Mouse (Mus musculus) heart, embryonic 16.5 days (tissue): Measurements from ENCODE around the gene Klf16. TPM values are rescaled to one million over a fixed set of nuclear protein-coding genes. Genes with fewer than 3 reads are reported as not detected.
A peak's percentile ranks its signal among the peaks of the same experiment; 100 is the strongest.

Source experiments
- ATAC-seq: fragments of 200-750 bp; cut with Nextera tagmentation; replicated peaks from 2 replicates; pipeline ENCODE4 v1.8.0; 2017; ENCODE audit warnings: moderate number of reproducible peaks; ENCODE audit not compliant: insufficient read depth, low FRiP score; ENCODE audit errors: extremely low read depth
- H3K27ac ChIP-seq: fragments of 300-500 bp; sonication (generic); 2 replicates; pipeline ENCODE4 v1.5.1; 2014; ENCODE audit warnings: mild to moderate bottlenecking, low read length, control low read depth, moderate library complexity
- H3K27me3 ChIP-seq: fragments of 300-500 bp; sonication (generic); 2 replicates; pipeline ENCODE4 v1.6.1; 2014; ENCODE audit warnings: low read length, mixed read lengths; ENCODE audit not compliant: control insufficient read depth, insufficient read depth
- H3K36me3 ChIP-seq: fragments of 300-500 bp; sonication (generic); 2 replicates; pipeline ENCODE4 v1.6.1; 2014; ENCODE audit not compliant: control insufficient read depth, insufficient read depth
- H3K4me1 ChIP-seq: fragments of 300-500 bp; sonication (generic); 2 replicates; pipeline ENCODE4 v1.6.1; 2014; ENCODE audit warnings: low read length, mixed read lengths; ENCODE audit not compliant: control insufficient read depth, insufficient read depth
- H3K4me2 ChIP-seq: fragments of 300-500 bp; sonication (generic); 2 replicates; pipeline ENCODE4 v1.6.1; 2014; ENCODE audit warnings: low read depth, mild to moderate bottlenecking, control low read depth, low read length
- H3K4me3 ChIP-seq: fragments of 300-500 bp; sonication (generic); 2 replicates; pipeline ENCODE4 v1.5.1; 2014; ENCODE audit warnings: mild to moderate bottlenecking, control low read depth, low read length
- H3K9ac ChIP-seq: fragments of 300-500 bp; sonication (generic); 2 replicates; pipeline ENCODE4 v1.6.1; 2014; ENCODE audit warnings: low read length, control low read depth
- H3K9me3 ChIP-seq: fragments of 300-500 bp; sonication (generic); replicated peaks from 2 replicates; pipeline ENCODE4 v1.6.1; 2016; ENCODE audit warnings: low read length; ENCODE audit not compliant: control insufficient read depth
- WGBS: fragments of 180-500 bp; shearing (Covaris S2); extraction: QIAGEN DNeasy Blood & Tissue Kit; methylation state at CpG from one replicate; pipeline ENCODE4 v1.1.7; 2014; 5-methylcytosine and 5-hydroxymethylcytosine counted together
- polyA plus RNA-seq: library from polyadenylated mRNA; unstranded; fragments of >200 nt; fragmentation: Nextera tagmentation; extraction: Ambion mirVana; gene quantifications from 2 replicates; pipeline ENCODE4 v1.2.1, GENCODE M21; 2015

Gene Klf16
- 5.8 and 6.0 TPM in 2 replicates for polyA plus RNA-seq

GRCm38 (mm10) chr10:80577195-80578130, at the start of gene Klf16:
TSS of gene Klf16 (minus strand) at chr10:80577321.
- no peaks in the 10 kb centered on the region for H3K9me3 ChIP-seq
- ATAC-seq: peak; percentile 88
- no peaks in the 10 kb centered on the region for H3K36me3 ChIP-seq
- H3K4me1 ChIP-seq: peaks cover 25% of the 10 kb centered on the region
- peak within 1 kb of the TSS; percentile 86 for H3K9ac ChIP-seq
- WGBS: under 1% methylated on average over 81 of the region's 97 CpGs
- H3K27ac ChIP-seq: peak within 1 kb of the TSS; percentile 89
- no peaks in the 10 kb centered on the region for H3K27me3 ChIP-seq
- peak within 1 kb of the TSS; percentile 79 for H3K4me3 ChIP-seq
- H3K4me2 ChIP-seq: peak within 1 kb of the TSS; percentile 81

GRCm38 (mm10) chr10:80625764-80626163, 48.6 kb upstream of the Klf16 start:
- no peak for ATAC-seq
- Histone ChIP-seq H3K27me3 (no peaks in the 10 kb centered on the region), H3K9ac (no peak overlapping the region), H3K27ac (no peak overlapping the region), H3K4me1 (peaks cover 50% of the 10 kb centered on the region), H3K4me2 (no peak overlapping the region), H3K36me3 (0 out of 2 replicates have a peak, but pooled peaks cover 2% of the 10 kb centered on the region), H3K4me3 (no peak overlapping the region), H3K9me3 (no peaks in the 10 kb centered on the region)
- WGBS: 84% methylated on average over 4 of the region's 4 CpGs

GRCm38 (mm10) chr10:80623457-80624191, 46.5 kb upstream of the Klf16 start:
- H3K27ac ChIP-seq: peak overlapping the region; percentile 92
- ATAC-seq: no peak
- peak overlapping the region; percentile 90 for H3K4me3 ChIP-seq
- peak overlapping the region; percentile 95 for H3K9ac ChIP-seq
- 14% methylated on average over 15 of the region's 15 CpGs for WGBS
- H3K4me1 ChIP-seq: peaks cover 34% of the 10 kb centered on the region
- no peaks in the 10 kb centered on the region for H3K36me3 ChIP-seq
- H3K9me3 ChIP-seq: no peaks in the 10 kb centered on the region
- peak overlapping the region; percentile 98 for H3K4me2 ChIP-seq
- no peaks in the 10 kb centered on the region for H3K27me3 ChIP-seq

GRCm38 (mm10) chr10:80622661-80623456, 45.7 kb upstream of the Klf16 start, which contains the start of gene Csnk1g2:
TSS of gene Csnk1g2 (plus strand) at chr10:80622838.
- peaks cover 35% of the 10 kb centered on the region for H3K4me1 ChIP-seq
- WGBS: under 1% methylated on average over 78 of the region's 85 CpGs
- peak; percentile 26 for ATAC-seq

GRCm38 (mm10) chr10:80621940-80622660, 45.0 kb upstream of the Klf16 start:
- Histone ChIP-seq H3K9me3 (no peaks in the 10 kb centered on the region), H3K27ac (peak overlapping the region; percentile 95), H3K4me2 (peak overlapping the region; percentile 71), H3K4me1 (peaks cover 28% of the 10 kb centered on the region), H3K4me3 (peak overlapping the region; percentile 90), H3K9ac (peak overlapping the region; percentile 62), H3K27me3 (no peaks in the 10 kb centered on the region), H3K36me3 (no peaks in the 10 kb centered on the region)
- ATAC-seq: peak; percentile 95
- WGBS: under 1% methylated on average over 64 of the region's 64 CpGs

More at GRCm38 (mm10) chr10:80622661-80623456, 45.7 kb upstream of the Klf16 start, which contains the start of gene Csnk1g2:
- H3K4me3 ChIP-seq: peak within 1 kb of the TSS; percentile 90
- H3K27ac ChIP-seq: peak within 1 kb of the TSS; percentile 95
- peak within 1 kb of the TSS; percentile 95 for H3K9ac ChIP-seq
- no peaks in the 10 kb centered on the region for H3K27me3 ChIP-seq
- H3K36me3 ChIP-seq: no peaks in the 10 kb centered on the region
- H3K9me3 ChIP-seq: no peaks in the 10 kb centered on the region
- H3K4me2 ChIP-seq: peak within 1 kb of the TSS; percentile 98

GRCm38 (mm10) chr10:80621690-80621939, 44.5 kb upstream of the Klf16 start:
- H3K27me3 ChIP-seq: no peaks in the 10 kb centered on the region
- peaks cover 28% of the 10 kb centered on the region for H3K4me1 ChIP-seq
- H3K27ac ChIP-seq: peak overlapping the region; percentile 95
- WGBS: 1% methylated on average over 9 of the region's 9 CpGs
- H3K9ac ChIP-seq: peak overlapping the region; percentile 53
- no peak for ATAC-seq
- H3K36me3 ChIP-seq: no peaks in the 10 kb centered on the region
- peak overlapping the region; percentile 90 for H3K4me3 ChIP-seq
- peak overlapping the region; percentile 71 for H3K4me2 ChIP-seq
- no peaks in the 10 kb centered on the region for H3K9me3 ChIP-seq

- Histone ChIP-seq H3K4me2 (peak overlapping the region; percentile 71), H3K27me3 (no peaks in the 10 kb centered on the region), H3K36me3 (peaks cover under 1% of the 10 kb centered on the region; the same call in 1 of the 2 replicates), H3K27ac (peak overlapping the region; percentile 95), H3K9me3 (no peaks in the 10 kb centered on the region), H3K4me1 (peaks cover 26% of the 10 kb centered on the region), H3K4me3 (peak overlapping the region; percentile 90), H3K9ac (peak overlapping the region; percentile 53)
- no peak for ATAC-seq
- 55% methylated on average over 16 of the region's 16 CpGs for WGBS
Measured at GRCm38 (mm10) chr10:80620796-80621689, 43.9 kb upstream of the Klf16 start.
